Mouse (Mus musculus): ENCODE data around the gene Cenps. TPM values are rescaled to one million over a fixed set of nuclear protein-coding genes. Genes with fewer than 3 reads are reported as not detected.
A peak's percentile ranks its signal among the peaks of the same experiment; 100 is the strongest.

Gene Cenps
- 17.2 and 23.0 TPM in 2 replicates for polyA plus RNA-seq (2012; rRNA removed)
- polyA plus RNA-seq (2014; fragmentation: Nextera tagmentation; extraction: Ambion mirVana): 27.2 and 29.3 TPM in 2 replicates

DNA sequence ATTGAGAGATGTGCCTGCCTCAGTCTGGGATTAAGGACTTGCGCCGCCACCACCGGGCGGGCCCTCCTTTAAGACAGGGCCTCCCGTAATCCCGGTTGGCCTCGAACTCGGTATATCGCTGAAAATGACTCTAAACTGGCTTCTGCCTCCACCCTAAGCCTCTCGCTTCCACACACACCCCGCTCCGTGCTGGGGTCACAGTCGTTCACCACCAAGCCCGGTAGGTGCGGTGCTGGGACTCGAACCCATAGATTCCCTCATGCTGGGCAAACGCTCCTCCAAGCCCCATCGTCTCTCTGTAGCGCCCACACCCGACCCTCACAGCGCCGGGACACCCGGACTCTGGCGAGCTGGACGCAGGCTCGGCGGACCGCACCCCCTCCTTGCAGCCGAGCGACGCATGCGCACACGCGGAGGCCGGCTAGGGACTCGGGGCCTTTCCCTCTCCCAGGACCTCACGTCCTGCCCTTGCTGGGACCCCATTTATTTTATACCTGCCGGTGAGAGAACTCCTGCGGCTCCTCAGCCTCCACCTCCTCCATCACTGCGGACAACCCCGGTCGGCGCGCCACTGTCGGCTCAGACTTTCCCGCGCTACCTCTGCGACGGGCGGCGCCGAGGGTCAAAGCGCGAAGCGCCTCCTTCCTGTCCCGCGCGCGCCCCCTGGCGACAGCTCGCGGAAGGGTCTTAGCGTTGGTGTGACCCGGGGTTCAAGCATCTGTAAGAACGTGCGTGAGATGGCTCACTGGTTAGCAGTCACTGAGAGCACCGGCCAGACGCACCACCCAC, at the start of gene Cenps:
Cenps (minus strand) TSS at position 648 of the 789 bp plus-strand sequence.
- peak; percentile 88 for ATAC-seq (ENCODE audit: low FRiP score, low read depth)
- peak within 1 kb of the TSS; percentile 79 for H3K27ac ChIP-seq (replicated peaks; ENCODE audit: low read depth, low read length)
- H3K4me1 ChIP-seq (ENCODE audit: control insufficient read depth, insufficient read depth, low read length): peaks cover 4% of the 10 kb centered on the region; the same call in 1 of the 2 replicates
- H3K27me3 ChIP-seq (ENCODE audit: control insufficient read depth, insufficient read depth, low read length): no peaks in the 10 kb centered on the region
- H3K4me3 ChIP-seq (replicated peaks; ENCODE audit: low read length): peak within 1 kb of the TSS; percentile 61
- H3K36me3 ChIP-seq (ENCODE audit: control insufficient read depth, insufficient read depth, low read length): no peaks in the 10 kb centered on the region
- WGBS: 2% methylated on average over 68 of the region's 68 CpGs
- H3K4me2 ChIP-seq (replicated peaks; ENCODE audit: low read depth, low read length, severe bottlenecking): peak within 1 kb of the TSS; percentile 66
- 0 out of 2 replicates have a peak, but pooled peaks have one; percentile 32 for TF ChIP-seq POLR2A (IDR thresholded peaks at IDR 0.05; ENCODE audit: borderline replicate concordance, extremely low read depth, insufficient read depth, insufficient read length)
- no peaks in the 10 kb centered on the region for H3K9me3 ChIP-seq (ENCODE audit: control insufficient read depth, low read length)
- DNase-seq (ENCODE audit: low spot score): peak; percentile 92
- H3K9ac ChIP-seq (ENCODE audit: low read depth, low read length, severe bottlenecking): peak within 1 kb of the TSS; percentile 71

DNA sequence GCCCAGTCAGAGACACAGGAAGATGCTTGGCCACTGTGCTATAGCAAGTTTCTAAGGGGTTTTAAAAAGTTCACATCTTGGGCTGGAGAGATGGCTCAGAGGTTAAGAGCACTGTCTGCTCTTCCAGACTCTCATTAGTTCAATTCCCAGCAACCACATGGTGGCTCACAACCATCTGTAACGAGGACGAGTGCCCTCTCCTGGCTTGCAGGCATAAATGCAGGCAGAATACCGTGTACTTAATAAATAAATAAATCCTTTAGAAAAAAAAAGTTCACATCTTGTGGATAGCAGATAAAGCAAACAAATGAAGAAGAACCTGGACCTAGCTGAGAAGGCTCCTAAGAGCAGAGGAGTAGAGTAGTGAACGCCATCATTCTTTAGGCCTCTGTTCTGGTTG, 45.3 kb upstream of the Cenps start:
- no peak overlapping the region for H3K9ac ChIP-seq (ENCODE audit: low read depth, low read length, severe bottlenecking)
- no peaks in the 10 kb centered on the region for H3K4me1 ChIP-seq (ENCODE audit: control insufficient read depth, insufficient read depth, low read length)

DNA sequence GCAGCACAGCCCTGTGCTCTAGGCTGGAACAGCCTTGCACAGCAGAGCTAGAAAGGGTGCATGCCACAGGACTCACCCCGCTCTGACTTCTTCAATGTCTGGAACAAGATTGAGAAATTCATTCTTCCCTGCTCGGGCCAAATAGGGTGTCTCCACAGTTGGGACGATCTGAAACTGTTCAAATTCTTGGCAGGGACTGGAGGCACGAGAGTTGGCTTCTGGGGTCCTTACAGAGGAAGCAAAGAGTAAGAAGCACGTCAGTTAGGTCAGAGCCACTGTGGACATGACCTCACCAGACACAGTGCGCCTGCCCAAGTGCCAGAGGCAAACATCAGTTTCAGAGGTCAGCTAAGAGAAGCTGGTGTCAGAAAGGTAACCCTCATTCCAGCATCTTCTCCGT, 44.8 kb upstream of the Cenps start:
- Histone ChIP-seq H3K4me2 (replicated peaks; ENCODE audit: low read depth, low read length, severe bottlenecking) (no peak overlapping the region), H3K9ac (ENCODE audit: low read depth, low read length, severe bottlenecking) (no peak overlapping the region), H3K36me3 (ENCODE audit: control insufficient read depth, insufficient read depth, low read length) (peaks cover 80% of the 10 kb centered on the region), H3K27ac (replicated peaks; ENCODE audit: low read depth, low read length) (no peak overlapping the region), H3K4me3 (replicated peaks; ENCODE audit: low read length) (no peak overlapping the region), H3K27me3 (ENCODE audit: control insufficient read depth, insufficient read depth, low read length) (no peaks in the 10 kb centered on the region), H3K4me1 (ENCODE audit: control insufficient read depth, insufficient read depth, low read length) (no peaks in the 10 kb centered on the region), H3K9me3 (ENCODE audit: control insufficient read depth, low read length) (no peaks in the 10 kb centered on the region)
- 92% methylated on average over 7 of the region's 7 CpGs for WGBS
- TF ChIP-seq POLR2A (IDR thresholded peaks at IDR 0.05; ENCODE audit: borderline replicate concordance, extremely low read depth, insufficient read depth, insufficient read length): no peak
- no peak for DNase-seq (ENCODE audit: low spot score)
- ATAC-seq (ENCODE audit: low FRiP score, low read depth): no peak

More for the DNA sequence above, 45.3 kb upstream of the Cenps start:
- Histone ChIP-seq H3K27ac (replicated peaks; ENCODE audit: low read depth, low read length) (no peak overlapping the region), H3K4me2 (replicated peaks; ENCODE audit: low read depth, low read length, severe bottlenecking) (no peak overlapping the region), H3K4me3 (replicated peaks; ENCODE audit: low read length) (no peak overlapping the region), H3K9me3 (ENCODE audit: control insufficient read depth, low read length) (no peaks in the 10 kb centered on the region), H3K36me3 (ENCODE audit: control insufficient read depth, insufficient read depth, low read length) (peaks cover 86% of the 10 kb centered on the region), H3K27me3 (ENCODE audit: control insufficient read depth, insufficient read depth, low read length) (no peaks in the 10 kb centered on the region)
- no peak for ATAC-seq (ENCODE audit: low FRiP score, low read depth)
- no peak for TF ChIP-seq POLR2A (IDR thresholded peaks at IDR 0.05; ENCODE audit: borderline replicate concordance, extremely low read depth, insufficient read depth, insufficient read length)
- 50% methylated on average over 4 of the region's 4 CpGs for WGBS
- no peak for DNase-seq (ENCODE audit: low spot score)

DNA sequence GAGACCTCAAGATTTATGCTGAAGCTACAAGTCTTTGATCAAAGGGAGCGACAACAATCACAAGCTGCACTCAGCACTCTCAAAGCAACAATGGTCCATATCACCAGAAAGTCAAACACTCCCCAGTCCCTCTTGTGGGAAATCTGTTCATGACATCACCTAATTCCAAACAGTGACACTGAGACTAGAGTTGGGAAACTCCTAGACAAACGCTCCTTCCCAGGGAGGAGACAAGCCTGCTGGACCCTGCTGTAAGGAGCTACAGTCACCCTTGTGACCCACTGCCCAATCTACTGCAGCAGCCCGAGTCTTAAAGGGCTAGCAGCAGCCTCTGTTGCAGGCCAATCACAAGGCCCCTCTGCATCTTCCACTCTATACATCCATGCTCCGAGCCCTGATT, 42.1 kb upstream of the Cenps start:
- H3K36me3 ChIP-seq (ENCODE audit: control insufficient read depth, insufficient read depth, low read length): peaks cover 60% of the 10 kb centered on the region
- 59% methylated on average over 4 of the region's 4 CpGs for WGBS

DNA sequence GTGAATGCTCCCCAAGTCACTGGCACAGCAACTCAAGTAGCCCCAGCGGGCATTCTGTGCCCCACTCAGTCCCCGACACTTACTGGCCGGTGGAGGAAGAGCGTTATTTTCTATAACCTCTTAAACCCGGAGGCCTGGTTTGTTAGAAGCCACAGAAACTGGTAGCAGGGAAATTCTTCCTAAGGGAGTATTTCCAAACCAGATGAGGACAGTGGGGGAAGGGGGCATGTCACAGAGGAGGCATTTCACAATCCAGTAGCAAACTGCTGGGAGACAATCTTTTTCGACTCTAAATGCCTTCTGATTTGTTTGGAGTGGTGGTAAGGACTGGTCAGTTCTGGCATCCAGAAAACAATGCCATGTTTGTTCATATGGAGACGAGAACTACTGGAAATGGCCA, 41.7 kb upstream of the Cenps start:
- Histone ChIP-seq H3K9ac (ENCODE audit: low read depth, low read length, severe bottlenecking) (no peak overlapping the region), H3K4me3 (replicated peaks; ENCODE audit: low read length) (no peak overlapping the region), H3K4me2 (replicated peaks; ENCODE audit: low read depth, low read length, severe bottlenecking) (no peak overlapping the region), H3K27me3 (ENCODE audit: control insufficient read depth, insufficient read depth, low read length) (no peaks in the 10 kb centered on the region), H3K9me3 (ENCODE audit: control insufficient read depth, low read length) (no peaks in the 10 kb centered on the region), H3K36me3 (ENCODE audit: control insufficient read depth, insufficient read depth, low read length) (peaks cover 56% of the 10 kb centered on the region), H3K4me1 (ENCODE audit: control insufficient read depth, insufficient read depth, low read length) (no peaks in the 10 kb centered on the region), H3K27ac (replicated peaks; ENCODE audit: low read depth, low read length) (no peak overlapping the region)
- ATAC-seq (ENCODE audit: low FRiP score, low read depth) (no peak), DNase-seq (ENCODE audit: low spot score) (no peak)
- no peak for TF ChIP-seq POLR2A (IDR thresholded peaks at IDR 0.05; ENCODE audit: borderline replicate concordance, extremely low read depth, insufficient read depth, insufficient read length)
- 72% methylated on average over 7 of the region's 7 CpGs for WGBS

More for the DNA sequence above, 42.1 kb upstream of the Cenps start:
- Histone ChIP-seq H3K4me3 (replicated peaks; ENCODE audit: low read length) (no peak overlapping the region), H3K9ac (ENCODE audit: low read depth, low read length, severe bottlenecking) (no peak overlapping the region), H3K4me1 (ENCODE audit: control insufficient read depth, insufficient read depth, low read length) (no peaks in the 10 kb centered on the region), H3K9me3 (ENCODE audit: control insufficient read depth, low read length) (no peaks in the 10 kb centered on the region), H3K4me2 (replicated peaks; ENCODE audit: low read depth, low read length, severe bottlenecking) (no peak overlapping the region), H3K27me3 (ENCODE audit: control insufficient read depth, insufficient read depth, low read length) (no peaks in the 10 kb centered on the region), H3K27ac (replicated peaks; ENCODE audit: low read depth, low read length) (no peak overlapping the region)
- DNase-seq (ENCODE audit: low spot score) (no peak), ATAC-seq (ENCODE audit: low FRiP score, low read depth) (no peak)
- TF ChIP-seq POLR2A (IDR thresholded peaks at IDR 0.05; ENCODE audit: borderline replicate concordance, extremely low read depth, insufficient read depth, insufficient read length): no peak

Data from limb, embryonic 14.5 days (tissue).